7 mouse cellular contexts compared by ENCODE assay signal in genomic region chr10:84440541-84441433, GRCm38 (mm10). TPM values are rescaled to one million over a fixed set of nuclear protein-coding genes. Genes with fewer than 3 reads are reported as not detected.
DNase-seq lines count a peak whose midpoint lies in the region; ATAC-seq lines count a peak whose summit lies in the region.

TSS of gene Nuak1 (minus strand) at chr10:84440597.

- no peaks in the 10 kb centered on the region for H3K36me3 ChIP-seq in limb, embryonic 11.5 days (ENCODE audit: control insufficient read depth, insufficient read depth, low read length)
- no peaks in the 10 kb centered on the region for H3K36me3 ChIP-seq in midbrain, embryonic 13.5 days

- peaks cover 23% of the 10 kb centered on the region for H3K4me1 ChIP-seq in limb, embryonic 11.5 days (ENCODE audit: control insufficient read depth, insufficient read depth, low read length)
- peaks cover 60% of the 10 kb centered on the region for H3K4me1 ChIP-seq in midbrain, embryonic 13.5 days (replicated peaks)

- peak within 1 kb of the TSS; percentile 100 for H3K9ac ChIP-seq in limb, embryonic 11.5 days (ENCODE audit: low read length)
- H3K9ac ChIP-seq in midbrain, embryonic 13.5 days (replicated peaks): peak within 1 kb of the TSS; percentile 100

- DNase-seq in adrenal gland, adult 8-10 months: peak; percentile 82
- peak; percentile 81 for DNase-seq in embryo, embryonic 11.5 days (ENCODE audit: low read depth, low spot score)
- DNase-seq in kidney, adult 11 months: peak; percentile 84
- DNase-seq in limb, embryonic 11.5 days (ENCODE audit: low spot score): peak; percentile 89
- DNase-seq in spleen, adult 18-20 months: peak; percentile 66 to 82

- H3K4me3 ChIP-seq in limb, embryonic 11.5 days (ENCODE audit: low read depth, low read length): peak within 1 kb of the TSS; percentile 79
- peak within 1 kb of the TSS; percentile 87 for H3K4me3 ChIP-seq in midbrain, embryonic 13.5 days (replicated peaks)

- ATAC-seq in granulocyte monocyte progenitor cell, adult 5-6 weeks (replicated peaks; ENCODE audit: poor library complexity, severe bottlenecking): peak; percentile 58
- ATAC-seq in limb, embryonic 11.5 days (ENCODE audit: insufficient number of reproducible peaks, low FRiP score, low TSS enrichment, low read depth): peak; percentile 78
- peak; percentile 83 for ATAC-seq in midbrain, embryonic 13.5 days

- no peaks in the 10 kb centered on the region for H3K9me3 ChIP-seq in limb, embryonic 11.5 days (ENCODE audit: control insufficient read depth, low read length)
- H3K9me3 ChIP-seq in midbrain, embryonic 13.5 days: no peaks in the 10 kb centered on the region

- peak within 1 kb of the TSS; percentile 98 for H3K27ac ChIP-seq in limb, embryonic 11.5 days (replicated peaks; ENCODE audit: low read depth, low read length)
- H3K27ac ChIP-seq in midbrain, embryonic 13.5 days: peak within 1 kb of the TSS; percentile 99

- no peaks in the 10 kb centered on the region for H3K27me3 ChIP-seq in limb, embryonic 11.5 days (ENCODE audit: control insufficient read depth, insufficient read depth, low read length)
- no peaks in the 10 kb centered on the region for H3K27me3 ChIP-seq in midbrain, embryonic 13.5 days

- under 1% methylated on average over 71 of the region's 94 CpGs for WGBS in limb, embryonic 11.5 days
- under 1% methylated on average over 68 of the region's 94 CpGs for WGBS in midbrain, embryonic 13.5 days

- H3K4me2 ChIP-seq in limb, embryonic 11.5 days (ENCODE audit: low read depth, severe bottlenecking): peak within 1 kb of the TSS; percentile 90
- H3K4me2 ChIP-seq in midbrain, embryonic 13.5 days (replicated peaks): peak within 1 kb of the TSS; percentile 90

RNA-seq across cellular contexts. Expression of gene Nuak1, which starts in this region (rescaled TPM):
- 10 to 100 TPM; 10.1 to 13.6 (median 12.1) TPM for total RNA-seq in adrenal gland, adult 8-10 months (2022)
- 0.53 TPM in 1 of 2 replicates, not detected in the other for total RNA-seq in granulocyte monocyte progenitor cell, adult 5-6 weeks (2014; fragmentation: Nextera tagmentation)
- total RNA-seq in granulocyte monocyte progenitor cell, adult 5-6 weeks (2017): under 0.01 and 0.13 TPM in 2 replicates
- 1.9 and 2.0 TPM in 2 replicates for polyA plus RNA-seq in limb, embryonic 11.5 days (2014; fragmentation: Nextera tagmentation; extraction: Ambion mirVana)
- polyA plus RNA-seq in midbrain, embryonic 13.5 days (2015; fragmentation: Nextera tagmentation; extraction: Ambion mirVana): 4.9 and 5.0 TPM in 2 replicates

Comparison
In these comparisons a context has a peak if more than half of its experiments do, and no peak if none do; other contexts are left out.
1. Peak in every context shown above with its lines: DNase-seq, ATAC-seq, H3K4me3 ChIP-seq and H3K27ac ChIP-seq.
2. RNA of gene Nuak1 (total RNA-seq): 10.1 to 13.6 TPM in adrenal gland, adult 8-10 months; under 0.01 to 0.53 TPM in granulocyte monocyte progenitor cell, adult 5-6 weeks; every median in the first group is over 4 times any median in the second.
3. Peak in ATAC-seq in granulocyte monocyte progenitor cell, adult 5-6 weeks; RNA of the gene not detected or under 1 TPM.